13 mouse cellular contexts compared by ENCODE assay signal in genomic region chr6:56025533-56025932, GRCm38 (mm10). TPM values are rescaled to one million over a fixed set of nuclear protein-coding genes. Genes with fewer than 3 reads are reported as not detected.
DNase-seq lines count a peak whose midpoint lies in the region; ATAC-seq and TF ChIP-seq lines count a peak whose summit lies in the region.
"Had no signal": no experiment of that assay in that cellular context is flagged by ENCODE, and none has a peak within 500 bp of the region (broad histone marks: within the 10 kb centered on the region; RNA-seq: fewer than 3 reads in every experiment).

No protein-coding gene starts in this region.

- no peak for ATAC-seq in heart, postnatal 0 days (ENCODE audit: insufficient read depth, low read depth)
- ATAC-seq in lung, embryonic 14.5 days (ENCODE audit: insufficient read depth) = no peak
- no peak for ATAC-seq in G1E (ENCODE audit: extremely low read depth, insufficient number of reproducible peaks, low FRiP score, poor library complexity, severe bottlenecking)
- no peak for ATAC-seq in megakaryocyte, adult 5-6 weeks (ENCODE audit: poor library complexity, severe bottlenecking)

- no peaks in the 10 kb centered on the region for H3K27me3 ChIP-seq in heart, postnatal 0 days (ENCODE audit: control insufficient read depth, insufficient read depth, low read length)
- no peaks in the 10 kb centered on the region for H3K27me3 ChIP-seq in lung, embryonic 14.5 days (ENCODE audit: insufficient read depth, low read length)
- no peaks in the 10 kb centered on the region for H3K27me3 ChIP-seq in G1E (ENCODE audit: insufficient read depth, low read length)
- H3K27me3 ChIP-seq: hindbrain, embryonic 12.5 days had no signal

- peak; percentile 27 for TF ChIP-seq CTCF in heart, postnatal 0 days (IDR thresholded peaks at IDR 0.05; ENCODE audit: low read depth)
- TF ChIP-seq CTCF in lung, embryonic 14.5 days (IDR thresholded peaks at IDR 0.05; ENCODE audit: low read depth) = peak; percentile 48; the same call in 1 of the 2 replicates
- peak; percentile 26; the same call in 1 of the 2 replicates for TF ChIP-seq CTCF in G1E (IDR thresholded peaks at IDR 0.05; ENCODE audit: low read depth, low read length)

- TF ChIP-seq EP300 in heart, postnatal 0 days (IDR thresholded peaks at IDR 0.05; ENCODE audit: low read depth) = no peak

- no peak overlapping the region for H3K4me2 ChIP-seq in heart, postnatal 0 days (ENCODE audit: low read depth, low read length)
- no peak overlapping the region for H3K4me2 ChIP-seq in lung, embryonic 14.5 days
- H3K4me2 ChIP-seq: hindbrain, embryonic 12.5 days had no signal

- no peaks in the 10 kb centered on the region for H3K9me3 ChIP-seq in heart, postnatal 0 days (replicated peaks; ENCODE audit: control insufficient read depth, low read length)
- no peaks in the 10 kb centered on the region for H3K9me3 ChIP-seq in lung, embryonic 14.5 days (ENCODE audit: low read depth, low read length)
- no peaks in the 10 kb centered on the region for H3K9me3 ChIP-seq in G1E (replicated peaks)
- H3K9me3 ChIP-seq: hindbrain, embryonic 12.5 days had no signal

- WGBS in heart, postnatal 0 days = 68% methylated on average over 2 of the region's 2 CpGs
- 52% methylated on average over 2 of the region's 2 CpGs for WGBS in lung, embryonic 14.5 days

- no peak overlapping the region for H3K27ac ChIP-seq in heart, postnatal 0 days (ENCODE audit: low read depth)
- no peak overlapping the region for H3K27ac ChIP-seq in lung, embryonic 14.5 days (ENCODE audit: low read depth)
- H3K27ac ChIP-seq: hindbrain, embryonic 12.5 days had no signal

- no peak overlapping the region for H3K9ac ChIP-seq in heart, postnatal 0 days (replicated peaks; ENCODE audit: low read depth, low read length)
- no peak overlapping the region for H3K9ac ChIP-seq in lung, embryonic 14.5 days
- H3K9ac ChIP-seq: hindbrain, embryonic 12.5 days had no signal

- no peak overlapping the region for H3K4me3 ChIP-seq in heart, postnatal 0 days (ENCODE audit: low read depth, low read length)
- no peak overlapping the region for H3K4me3 ChIP-seq in lung, embryonic 14.5 days (ENCODE audit: low read depth, low read length)
- no peak overlapping the region for H3K4me3 ChIP-seq in G1E (ENCODE audit: low read depth, low read length)
- H3K4me3 ChIP-seq: erythroblast, embryonic 14.5 days; hindbrain, embryonic 12.5 days had no signal

- no peaks in the 10 kb centered on the region for H3K4me1 ChIP-seq in heart, postnatal 0 days (ENCODE audit: control insufficient read depth, insufficient read depth)
- no peaks in the 10 kb centered on the region for H3K4me1 ChIP-seq in lung, embryonic 14.5 days (ENCODE audit: insufficient read depth)
- no peaks in the 10 kb centered on the region for H3K4me1 ChIP-seq in G1E (ENCODE audit: insufficient read depth, low read depth, low read length)

- DNase-seq in heart, postnatal 0 days (ENCODE audit: low spot score) = no peak
- no peak for DNase-seq in heart, adult 8-10 months (ENCODE audit: low spot score)
- peak; percentile 28 for DNase-seq in lung, embryonic 14.5 days
- DNase-seq in lung, postnatal 10 days = no peak
- DNase-seq in G1E (ENCODE audit: low spot score) = no peak
- DNase-seq in embryo, embryonic 11 days = peak; percentile 23
- DNase-seq: cerebellum, adult 18-20 months; gastrocnemius, postnatal 36 days; layer of hippocampus, postnatal 36 days; lung, adult 18-20 months had no signal

- no peaks in the 10 kb centered on the region for H3K36me3 ChIP-seq in heart, postnatal 0 days (replicated peaks; ENCODE audit: control insufficient read depth, insufficient read depth, low read length)
- H3K36me3 ChIP-seq in lung, embryonic 14.5 days (ENCODE audit: insufficient read depth) = no peaks in the 10 kb centered on the region
- no peaks in the 10 kb centered on the region for H3K36me3 ChIP-seq in G1E (replicated peaks)
- H3K36me3 ChIP-seq: hindbrain, embryonic 12.5 days had no signal

RNA-seq across cellular contexts. Expression of gene Ppp1r17, which starts 8.2 kb away (rescaled TPM):
- 0.50 TPM in 1 of 2 replicates, not detected in the other for total RNA-seq in heart, postnatal 0 days (2014; rRNA removed; ENCODE audit: low replicate concordance)
- 0.92 and 1.2 TPM in 2 replicates for polyA plus RNA-seq in heart, postnatal 0 days (2015; fragmentation: Nextera tagmentation; extraction: Ambion mirVana)
- total RNA-seq in heart, adult 8-10 months (2022) = under 1 TPM in 1 of 4 experiments, not detected in 3; 0.14 TPM
- polyA plus RNA-seq in lung, embryonic 14.5 days (2014; fragmentation: Nextera tagmentation; extraction: Ambion mirVana) = 0.58 TPM in 1 of 2 replicates, not detected in the other
- total RNA-seq in G1E (2014; fragmentation: Nextera tagmentation) = not detected in 2 replicates
- not detected in 2 replicates for total RNA-seq in G1E (2017)
- not detected in 2 replicates for polyA plus RNA-seq in G1E (2012)
- not detected in 2 replicates for total RNA-seq in megakaryocyte, adult 5-6 weeks (2015)
- not detected in 2 replicates for total RNA-seq in megakaryocyte, adult 5-6 weeks (2017)
- total RNA-seq: gastrocnemius, postnatal 36 days had no signal
- polyA plus RNA-seq: erythroblast, embryonic 14.5 days had no signal

Comparison
In these comparisons a context has a peak if more than half of its experiments do, and no peak if none do; other contexts are left out.
1. DNase-seq: peak in lung, embryonic 14.5 days (single experiment) and embryo, embryonic 11 days (single experiment); none in heart, postnatal 0 days (single experiment), heart, adult 8-10 months (single experiment), lung, postnatal 10 days (single experiment) and G1E (single experiment).
2. Peak in every context shown above with its lines, with median percentiles within 50 percentile points of each other: CTCF ChIP-seq.